Mouse (Mus musculus) C2C12 (cell line): ENCODE data around the gene Mecom. TPM values are rescaled to one million over a fixed set of nuclear protein-coding genes. Genes with fewer than 3 reads are reported as not detected.

Experiments
- H3K27me3 ChIP-seq: one replicate; pipeline ENCODE4 v1.6.1; 2011; ENCODE audit not compliant: control insufficient read depth, insufficient read depth, insufficient read length
- H3K36me3 ChIP-seq: one replicate; pipeline ENCODE4 v1.6.1; 2011; ENCODE audit not compliant: control insufficient read depth, insufficient read depth
- H3K4me3 ChIP-seq: one replicate; pipeline ENCODE4 v1.5.1; 2011; ENCODE audit warnings: mild to moderate bottlenecking, control low read depth; ENCODE audit not compliant: poor library complexity, insufficient read depth, severe bottlenecking
- H3K79me2 ChIP-seq: one replicate; pipeline ENCODE4 v1.6.1; 2011; ENCODE audit not compliant: control insufficient read depth, insufficient read depth
- H3K79me3 ChIP-seq: one replicate; pipeline ENCODE4 v1.6.1; 2011; ENCODE audit warnings: low read depth, control low read depth
- H3ac ChIP-seq: one replicate; pipeline ENCODE3; 2011; ENCODE audit warnings: low read depth; ENCODE audit not compliant: control insufficient read depth, insufficient read length
- CEBPB ChIP-seq: IDR thresholded peaks from one replicate; pipeline ENCODE4 v1.6.1; 2011; ENCODE audit warnings: low read depth, mild to moderate bottlenecking, control low read depth, moderate library complexity
- CTCF ChIP-seq: IDR thresholded peaks from one replicate; pipeline ENCODE4 v1.5.1; 2011; ENCODE audit not compliant: control insufficient read depth, insufficient read depth, insufficient read length
- FOSL1 ChIP-seq: IDR thresholded peaks from one replicate; pipeline ENCODE4 v1.8.0; 2011; ENCODE audit warnings: mild to moderate bottlenecking, low read length; ENCODE audit not compliant: poor library complexity, insufficient read depth, severe bottlenecking
- MAX ChIP-seq: IDR thresholded peaks from one replicate; pipeline ENCODE4 v1.6.1; 2011; ENCODE audit warnings: mild to moderate bottlenecking, control low read depth
- MYOD1 ChIP-seq: IDR thresholded peaks from one replicate; pipeline ENCODE4 v1.6.1; 2011; ENCODE audit warnings: low read depth; ENCODE audit not compliant: control insufficient read depth, insufficient read length
- MYOG ChIP-seq: IDR thresholded peaks from one replicate; pipeline ENCODE4 v1.6.1; 2011; ENCODE audit not compliant: control insufficient read depth, insufficient read length; ENCODE audit errors: extremely low read depth
- USF1 ChIP-seq: IDR thresholded peaks from one replicate; pipeline ENCODE4 v1.6.1; 2011; ENCODE audit warnings: low read depth, mild to moderate bottlenecking, control low read depth, moderate library complexity
- polyA plus RNA-seq: library from polyadenylated mRNA; unstranded; fragments of >200 nt; fragmentation: generic; extraction: Trizol; gene quantifications from one replicate; pipeline ENCODE4 v1.2.1, GENCODE M21; 2012; ENCODE audit warnings: missing spikeins

The Mecom gene
- polyA plus RNA-seq, 1 experiment = 1.3 TPM

GRCm38 (mm10) chr3:30135119-30135518 is 412.7 kb downstream of the Mecom start:
- no peaks in the 10 kb centered on the region for H3K36me3 ChIP-seq
- TF ChIP-seq FOSL1 = no peak
- TF ChIP-seq MYOD1 = no peak
- no peak for TF ChIP-seq CEBPB
- TF ChIP-seq USF1 = no peak
- no peak for TF ChIP-seq MYOG
- no peak for TF ChIP-seq CTCF
- TF ChIP-seq MAX = no peak

GRCm38 (mm10) chr3:30132981-30133380 is 414.8 kb downstream of the Mecom start:
- Histone ChIP-seq H3ac (no peak overlapping the region), H3K27me3 (no peaks in the 10 kb centered on the region), H3K79me2 (no peaks in the 10 kb centered on the region), H3K36me3 (no peaks in the 10 kb centered on the region), H3K4me3 (no peak overlapping the region), H3K79me3 (no peaks in the 10 kb centered on the region)
- TF ChIP-seq FOSL1 (no peak), MYOD1 (no peak), MYOG (no peak), CTCF (no peak), MAX (no peak), USF1 (no peak), CEBPB (no peak)

More at GRCm38 (mm10) chr3:30135119-30135518, 412.7 kb downstream of the Mecom start:
- Histone ChIP-seq H3K79me3 (no peaks in the 10 kb centered on the region), H3ac (no peak overlapping the region), H3K4me3 (no peak overlapping the region), H3K27me3 (no peaks in the 10 kb centered on the region), H3K79me2 (no peaks in the 10 kb centered on the region)

- no peaks in the 10 kb centered on the region for H3K79me3 ChIP-seq
- no peaks in the 10 kb centered on the region for H3K36me3 ChIP-seq
- no peaks in the 10 kb centered on the region for H3K27me3 ChIP-seq
- H3K4me3 ChIP-seq = no peak overlapping the region
- no peaks in the 10 kb centered on the region for H3K79me2 ChIP-seq
- TF ChIP-seq USF1 (no peak), MAX (no peak), CEBPB (no peak)
- no peak overlapping the region for H3ac ChIP-seq
These were observed 415.4 kb downstream of the Mecom start for GRCm38 (mm10) chr3:30132370-30132769.

GRCm38 (mm10) chr3:30130495-30130894 is 417.3 kb downstream of the Mecom start:
- H3K79me2 ChIP-seq = no peaks in the 10 kb centered on the region
- H3ac ChIP-seq = no peak overlapping the region
- TF ChIP-seq CEBPB = no peak
- TF ChIP-seq MAX = no peak
- TF ChIP-seq USF1 = no peak
- H3K27me3 ChIP-seq = no peaks in the 10 kb centered on the region
- H3K4me3 ChIP-seq = no peak overlapping the region
- H3K79me3 ChIP-seq = no peaks in the 10 kb centered on the region
- no peaks in the 10 kb centered on the region for H3K36me3 ChIP-seq

- no peaks in the 10 kb centered on the region for H3K27me3 ChIP-seq
- H3K4me3 ChIP-seq = no peak overlapping the region
- TF ChIP-seq CTCF (no peak), USF1 (no peak), MYOG (no peak), MAX (no peak), FOSL1 (no peak), CEBPB (no peak), MYOD1 (no peak)
- no peaks in the 10 kb centered on the region for H3K36me3 ChIP-seq
- no peaks in the 10 kb centered on the region for H3K79me3 ChIP-seq
- no peaks in the 10 kb centered on the region for H3K79me2 ChIP-seq
- H3ac ChIP-seq = no peak overlapping the region
These were observed 425.2 kb downstream of the Mecom start for GRCm38 (mm10) chr3:30122618-30123017.

GRCm38 (mm10) chr3:30120790-30121512 is 426.9 kb downstream of the Mecom start:
- Histone ChIP-seq H3K36me3 (no peaks in the 10 kb centered on the region), H3K79me3 (no peaks in the 10 kb centered on the region), H3K79me2 (no peaks in the 10 kb centered on the region), H3K27me3 (no peaks in the 10 kb centered on the region), H3K4me3 (no peak overlapping the region), H3ac (no peak overlapping the region)
- TF ChIP-seq CEBPB = no peak
- TF ChIP-seq MAX = peak; percentile 32
